Mouse (Mus musculus) forebrain, embryonic 13.5 days (tissue): ENCODE results near the gene Cpne7. TPM values are rescaled to one million over a fixed set of nuclear protein-coding genes. Genes with fewer than 3 reads are reported as not detected.

Experiments
- ATAC-seq: fragments of 200-750 bp; cut with Nextera tagmentation; 2 replicates; pipeline ENCODE4 v1.8.0; 2017
- H3K27ac ChIP-seq: fragments of 300-500 bp; sonication (generic); 2 replicates; pipeline ENCODE4 v1.5.1; 2015; ENCODE audit warnings: inconsistent platforms, mild to moderate bottlenecking, moderate library complexity
- H3K27me3 ChIP-seq: fragments of 300-500 bp; sonication (generic); 2 replicates; pipeline ENCODE4 v1.6.1; 2015; ENCODE audit warnings: mild to moderate bottlenecking, inconsistent platforms
- H3K36me3 ChIP-seq: fragments of 300-500 bp; sonication (generic); 2 replicates; pipeline ENCODE4 v1.6.1; 2015; ENCODE audit warnings: mild to moderate bottlenecking, inconsistent platforms; ENCODE audit not compliant: poor library complexity, severe bottlenecking
- H3K4me1 ChIP-seq: fragments of 300-500 bp; sonication (generic); 2 replicates; pipeline ENCODE4 v1.6.1; 2015; ENCODE audit warnings: inconsistent platforms
- H3K4me2 ChIP-seq: fragments of 300-500 bp; sonication (generic); 2 replicates; pipeline ENCODE4 v1.6.1; 2015; ENCODE audit warnings: inconsistent platforms, mild to moderate bottlenecking, moderate library complexity
- H3K4me3 ChIP-seq: fragments of 300-500 bp; sonication (generic); 2 replicates; pipeline ENCODE4 v1.5.1; 2015; ENCODE audit warnings: mild to moderate bottlenecking, inconsistent platforms
- H3K9ac ChIP-seq: fragments of 300-500 bp; sonication (generic); 2 replicates; pipeline ENCODE4 v1.6.1; 2015; ENCODE audit warnings: mild to moderate bottlenecking, inconsistent platforms
- H3K9me3 ChIP-seq: fragments of 300-500 bp; sonication (generic); replicated peaks from 2 replicates; pipeline ENCODE4 v1.6.1; 2016; ENCODE audit warnings: inconsistent platforms
- WGBS: fragments of 180-500 bp; shearing (Covaris S2); methylation state at CpG from one replicate; pipeline ENCODE4 v1.1.7; 2015; 5-methylcytosine and 5-hydroxymethylcytosine counted together
- polyA plus RNA-seq: library from polyadenylated mRNA; unstranded; fragments of >200 nt; fragmentation: Nextera tagmentation; extraction: Ambion mirVana; gene quantifications from 2 replicates; pipeline ENCODE4 v1.2.1, GENCODE M21; 2015

Cpne7 gene
- polyA plus RNA-seq: 0.43 and 0.64 TPM in 2 replicates

DNA sequence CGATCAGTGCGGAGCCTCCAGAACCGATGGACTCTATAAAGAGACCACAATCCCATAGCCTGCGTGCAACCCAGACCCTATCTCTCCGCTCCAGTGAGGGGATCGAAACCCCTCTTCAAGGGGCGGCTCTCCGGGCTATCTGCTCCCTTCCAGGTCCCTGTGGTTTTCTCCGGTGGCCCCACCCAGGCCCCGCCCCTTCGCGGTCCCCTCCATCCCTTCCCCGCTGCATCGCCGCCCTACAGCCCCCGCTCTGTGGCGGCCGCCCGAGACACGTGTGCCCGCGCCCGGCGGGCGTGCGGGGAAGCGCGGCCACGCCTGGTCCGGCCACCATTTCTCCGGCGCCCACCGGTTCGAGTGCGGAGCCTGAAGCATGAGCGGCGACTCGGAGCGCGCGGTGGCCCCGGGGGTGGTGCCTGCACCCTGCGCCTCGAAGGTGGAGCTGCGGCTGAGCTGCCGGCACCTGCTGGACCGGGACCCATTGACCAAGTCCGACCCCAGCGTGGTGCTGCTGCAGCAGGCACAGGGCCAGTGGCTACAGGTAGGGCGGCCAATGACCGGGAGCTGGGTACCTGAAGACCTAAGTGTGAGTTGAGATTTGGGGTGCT, at the start of gene Cpne7:
Cpne7 (plus strand) TSS at position 248 of the 605 bp plus-strand sequence.
- peak within 1 kb of the TSS; percentile 63 for H3K9ac ChIP-seq
- peaks cover 14% of the 10 kb centered on the region for H3K4me1 ChIP-seq
- peaks cover 58% of the 10 kb centered on the region for H3K27me3 ChIP-seq
- under 1% methylated on average over 51 of the region's 51 CpGs for WGBS
- H3K36me3 ChIP-seq: no peaks in the 10 kb centered on the region
- 0 out of 2 replicates have a peak, but pooled peaks have one; percentile 36 for ATAC-seq
- H3K4me2 ChIP-seq: peak within 1 kb of the TSS; percentile 79
- peak within 1 kb of the TSS; percentile 44 for H3K4me3 ChIP-seq
- H3K9me3 ChIP-seq: no peaks in the 10 kb centered on the region
- H3K27ac ChIP-seq: no peak within 1 kb of the TSS

- Histone ChIP-seq H3K27me3 (no peaks in the 10 kb centered on the region), H3K9ac (no peak overlapping the region), H3K4me3 (no peak overlapping the region), H3K9me3 (no peaks in the 10 kb centered on the region), H3K27ac (no peak overlapping the region), H3K4me1 (peaks cover 16% of the 10 kb centered on the region), H3K36me3 (peaks cover 59% of the 10 kb centered on the region), H3K4me2 (no peak overlapping the region)
- WGBS: 82% methylated on average over 4 of the region's 4 CpGs
- no peak for ATAC-seq
Measured at GRCm38 (mm10) chr8:123071176-123071575, 46.0 kb upstream of the Cpne7 start.

DNA sequence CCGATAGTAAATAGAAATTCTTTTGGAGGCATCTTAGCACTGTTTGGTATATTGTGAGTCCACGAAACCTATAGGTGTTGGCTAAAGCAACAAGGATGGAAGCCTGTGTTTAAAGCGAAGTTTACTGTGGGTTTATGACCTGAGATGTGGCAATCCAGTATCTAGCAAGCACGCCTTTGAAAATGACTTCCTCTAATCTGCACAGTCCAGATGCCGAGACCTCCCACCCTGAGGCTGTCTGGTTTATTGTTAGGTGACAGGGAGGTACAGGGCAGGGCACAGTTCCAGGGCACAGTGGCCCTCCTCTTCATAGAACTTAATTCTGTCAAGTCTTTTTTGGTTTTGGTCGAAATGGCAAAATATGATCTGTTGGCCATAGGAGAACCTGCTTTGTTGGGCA, 40.0 kb upstream of the Cpne7 start:
- Histone ChIP-seq H3K9ac (no peak overlapping the region), H3K27me3 (no peaks in the 10 kb centered on the region), H3K4me2 (no peak overlapping the region), H3K4me3 (no peak overlapping the region), H3K9me3 (no peaks in the 10 kb centered on the region), H3K36me3 (peaks cover 95% of the 10 kb centered on the region), H3K27ac (no peak overlapping the region), H3K4me1 (no peaks in the 10 kb centered on the region)
- 96% methylated on average over 6 of the region's 6 CpGs for WGBS
- ATAC-seq: no peak

DNA sequence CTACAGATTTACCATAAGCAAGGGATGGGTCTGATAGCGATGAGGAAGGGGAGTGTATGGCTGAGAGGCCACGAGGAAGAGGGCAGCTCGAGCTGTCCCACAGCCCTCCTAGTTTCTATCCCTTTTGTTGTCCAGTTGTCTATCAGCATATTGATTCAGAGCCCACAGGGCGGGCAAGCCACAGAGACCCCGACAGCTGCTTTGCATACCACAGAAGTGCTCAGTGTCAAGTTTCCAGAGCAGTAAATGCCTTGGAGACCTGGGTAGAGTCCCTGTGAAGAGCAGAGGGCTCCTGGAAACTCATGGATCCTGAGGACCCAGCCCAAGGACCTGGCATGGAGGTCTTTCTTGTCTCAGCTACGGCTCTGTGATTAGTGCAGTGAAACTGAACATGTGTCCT, 34.2 kb upstream of the Cpne7 start:
- no peak overlapping the region for H3K9ac ChIP-seq

DNA sequence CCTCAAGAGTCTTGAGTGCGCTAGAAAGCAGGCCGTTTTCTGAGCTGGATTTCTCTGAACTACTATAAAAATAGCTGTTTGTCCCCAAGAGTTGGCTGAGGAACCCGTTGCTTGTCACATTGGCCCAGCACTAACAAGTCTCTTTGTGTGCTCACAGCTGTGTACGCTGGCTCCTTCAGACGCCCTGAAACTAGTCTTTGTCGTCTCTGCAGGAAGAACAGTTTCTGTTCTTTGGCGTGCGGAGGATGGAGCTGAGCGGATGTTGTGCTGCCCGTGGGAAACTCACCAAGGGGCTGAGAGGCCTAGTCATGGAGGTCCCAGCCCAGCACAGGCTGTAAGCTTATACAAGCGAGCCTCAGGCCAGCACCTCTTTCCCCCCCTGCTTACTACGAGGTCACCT, 33.6 kb upstream of the Cpne7 start:
- peaks cover 97% of the 10 kb centered on the region for H3K36me3 ChIP-seq

More for the DNA sequence above, 34.2 kb upstream of the Cpne7 start:
- Histone ChIP-seq H3K27me3 (no peaks in the 10 kb centered on the region), H3K36me3 (peaks cover 97% of the 10 kb centered on the region), H3K4me2 (no peak overlapping the region), H3K9me3 (no peaks in the 10 kb centered on the region), H3K4me1 (no peaks in the 10 kb centered on the region), H3K27ac (no peak overlapping the region), H3K4me3 (no peak overlapping the region)
- ATAC-seq: no peak
- 91% methylated on average over 6 of the region's 6 CpGs for WGBS

GRCm38 (mm10) chr8:123087289-123087688, 29.9 kb upstream of the Cpne7 start:
- no peak for ATAC-seq
- no peaks in the 10 kb centered on the region for H3K4me1 ChIP-seq
- peaks cover 100% of the 10 kb centered on the region for H3K36me3 ChIP-seq
- H3K9ac ChIP-seq: no peak overlapping the region; the same call in 1 of the 2 replicates
- H3K27me3 ChIP-seq: no peaks in the 10 kb centered on the region
- H3K9me3 ChIP-seq: no peaks in the 10 kb centered on the region
- no peak overlapping the region for H3K27ac ChIP-seq
- 94% methylated on average over 9 of the region's 9 CpGs for WGBS
- no peak overlapping the region for H3K4me3 ChIP-seq
- no peak overlapping the region for H3K4me2 ChIP-seq

More for the DNA sequence above, 33.6 kb upstream of the Cpne7 start:
- no peak for ATAC-seq
- Histone ChIP-seq H3K4me2 (no peak overlapping the region), H3K27me3 (no peaks in the 10 kb centered on the region), H3K27ac (no peak overlapping the region), H3K9me3 (no peaks in the 10 kb centered on the region), H3K9ac (no peak overlapping the region), H3K4me1 (no peaks in the 10 kb centered on the region), H3K4me3 (no peak overlapping the region)
- WGBS: 86% methylated on average over 12 of the region's 12 CpGs

GRCm38 (mm10) chr8:123097216-123097615, 20.0 kb upstream of the Cpne7 start:
- Histone ChIP-seq H3K4me1 (peaks cover 4% of the 10 kb centered on the region), H3K4me3 (no peak overlapping the region), H3K27ac (no peak overlapping the region), H3K27me3 (no peaks in the 10 kb centered on the region), H3K9me3 (no peaks in the 10 kb centered on the region), H3K36me3 (peaks cover 52% of the 10 kb centered on the region), H3K9ac (0 out of 2 replicates have a peak overlapping the region, but pooled peaks have one; percentile 23), H3K4me2 (no peak overlapping the region)
- WGBS: 91% methylated on average over 11 of the region's 11 CpGs
- no peak for ATAC-seq

DNA sequence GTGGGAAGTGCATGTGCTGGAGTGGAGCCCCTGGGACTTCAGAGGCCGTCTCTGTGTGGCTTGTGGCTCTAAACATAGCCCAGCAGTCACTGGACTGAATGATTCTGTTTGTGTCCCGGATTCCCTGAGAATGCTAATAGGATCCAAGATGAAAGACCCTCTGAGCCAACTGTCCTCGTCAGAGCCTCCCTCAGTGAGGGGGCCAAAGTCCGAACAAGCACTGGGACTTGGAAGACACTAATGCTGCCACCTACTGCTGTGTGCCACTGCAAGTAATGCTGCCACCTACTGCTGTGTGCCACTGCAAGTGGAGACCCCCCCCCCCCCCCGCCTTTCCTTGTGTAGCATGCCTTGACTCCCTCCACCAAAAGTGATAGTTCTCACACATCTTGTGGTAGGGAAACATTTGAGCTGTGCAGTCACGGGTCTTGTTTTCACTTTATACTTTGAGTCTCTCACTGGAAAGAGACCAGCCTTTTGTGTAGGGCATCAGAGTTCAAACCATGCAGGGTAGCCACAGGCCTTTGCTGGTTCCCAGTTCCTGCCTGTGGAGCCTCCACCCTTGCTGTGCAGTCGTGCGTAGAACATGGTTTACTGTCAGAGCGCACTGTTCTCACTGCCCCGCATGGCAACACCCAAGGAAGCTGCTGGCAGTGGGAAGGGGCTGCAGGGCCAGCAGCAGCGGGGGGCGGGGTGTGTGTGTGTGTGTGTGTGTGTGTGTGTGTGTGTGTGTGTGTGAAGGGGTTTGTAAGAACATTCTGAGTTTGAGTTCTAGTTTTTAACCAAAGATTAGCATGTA, 19.2 kb upstream of the Cpne7 start:
- H3K4me3 ChIP-seq: no peak overlapping the region
- H3K9me3 ChIP-seq: no peaks in the 10 kb centered on the region
- no peak for ATAC-seq
- H3K36me3 ChIP-seq: peaks cover 46% of the 10 kb centered on the region
- no peak overlapping the region for H3K4me2 ChIP-seq
- H3K27me3 ChIP-seq: no peaks in the 10 kb centered on the region
- H3K9ac ChIP-seq: no peak overlapping the region
- WGBS: 75% methylated on average over 12 of the region's 12 CpGs
- H3K27ac ChIP-seq: no peak overlapping the region
- H3K4me1 ChIP-seq: peaks cover 4% of the 10 kb centered on the region

DNA sequence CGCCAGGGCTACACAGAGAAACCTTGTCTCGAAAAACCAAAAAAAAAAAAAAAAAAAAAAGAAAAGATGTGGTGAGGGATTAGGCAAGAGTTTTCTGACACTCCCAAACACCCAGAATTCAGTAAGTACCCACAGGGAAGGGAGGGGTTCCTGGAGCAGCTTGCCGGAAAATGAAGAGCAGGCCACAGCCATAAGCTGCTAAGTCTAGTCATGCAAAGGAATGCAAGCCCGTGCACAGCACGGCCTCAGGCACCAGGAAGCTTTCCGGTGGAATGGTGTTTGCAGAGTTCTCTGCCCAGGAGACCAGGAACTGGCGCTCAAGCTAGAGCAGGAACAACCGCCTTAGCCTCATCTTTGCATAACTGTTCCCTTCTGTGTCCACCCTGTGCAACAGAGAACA, 16.9 kb upstream of the Cpne7 start:
- no peaks in the 10 kb centered on the region for H3K9me3 ChIP-seq
- H3K9ac ChIP-seq: no peak overlapping the region
- ATAC-seq: no peak
- H3K4me3 ChIP-seq: no peak overlapping the region
- peaks cover 46% of the 10 kb centered on the region for H3K36me3 ChIP-seq
- WGBS: 64% methylated on average over 8 of the region's 8 CpGs
- no peak overlapping the region for H3K4me2 ChIP-seq
- no peak overlapping the region for H3K27ac ChIP-seq
- no peaks in the 10 kb centered on the region for H3K27me3 ChIP-seq
- peaks cover 18% of the 10 kb centered on the region for H3K4me1 ChIP-seq

GRCm38 (mm10) chr8:123101244-123101643, 15.9 kb upstream of the Cpne7 start:
- Histone ChIP-seq H3K9ac (no peak overlapping the region), H3K27ac (no peak overlapping the region), H3K4me1 (peaks cover 18% of the 10 kb centered on the region), H3K4me2 (peak overlapping the region; percentile 83), H3K9me3 (no peaks in the 10 kb centered on the region), H3K36me3 (peaks cover 47% of the 10 kb centered on the region), H3K27me3 (no peaks in the 10 kb centered on the region), H3K4me3 (no peak overlapping the region)
- no peak for ATAC-seq
- 75% methylated on average over 4 of the region's 4 CpGs for WGBS

DNA sequence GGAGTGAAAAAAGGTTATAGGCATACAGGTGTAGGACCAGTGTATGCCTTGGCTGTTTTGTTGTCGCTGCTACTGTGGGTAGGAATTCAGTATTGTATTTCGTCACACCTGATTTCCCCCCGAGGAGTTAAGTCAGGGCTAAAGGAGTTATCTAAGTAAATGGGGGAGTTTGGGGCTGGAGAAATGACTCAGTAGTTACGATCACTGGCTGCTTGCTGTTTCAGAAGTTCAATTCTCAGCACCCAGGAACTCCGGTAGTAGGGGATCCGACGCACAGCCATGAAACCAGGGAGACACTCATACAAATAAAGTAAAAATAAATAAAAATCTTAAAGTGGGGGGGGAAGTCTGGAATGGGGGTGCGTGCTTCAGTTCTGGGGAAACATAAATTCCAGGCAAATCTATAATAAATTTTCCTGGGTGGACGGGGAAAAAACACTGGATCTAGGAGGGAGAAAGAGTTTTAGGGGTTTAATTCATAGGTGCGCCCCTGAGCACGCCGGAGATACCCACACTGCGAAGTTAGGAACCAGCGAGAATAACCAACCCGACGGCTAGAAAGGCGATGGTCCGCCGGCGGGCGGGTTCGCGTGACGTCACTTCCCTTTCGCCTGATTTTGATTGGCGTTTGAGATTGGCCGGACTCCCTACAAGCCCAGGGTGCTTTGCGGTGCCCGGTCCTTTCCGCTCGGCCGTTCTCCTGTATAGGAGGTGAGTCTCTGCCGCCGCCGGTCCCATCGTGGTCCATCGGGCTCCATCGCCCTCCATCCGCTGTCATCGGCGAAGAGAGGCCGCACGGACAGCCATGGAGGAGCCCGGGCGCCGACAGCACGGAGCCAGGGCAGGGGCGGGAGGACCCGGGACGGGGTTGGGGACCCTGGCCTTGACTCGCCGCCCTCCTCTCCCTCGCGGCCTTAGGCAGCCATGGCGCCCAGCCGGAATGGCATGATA, 15.2 kb upstream of the Cpne7 start, which contains the start of gene Rpl13:
Rpl13 (plus strand) TSS at position 616 of the 951 bp plus-strand sequence.
- H3K36me3 ChIP-seq: peaks cover 44% of the 10 kb centered on the region
- peak; percentile 97 for ATAC-seq
- peaks cover 18% of the 10 kb centered on the region for H3K4me1 ChIP-seq
- no peaks in the 10 kb centered on the region for H3K27me3 ChIP-seq
- peak within 1 kb of the TSS; percentile 80 for H3K4me3 ChIP-seq
- H3K9me3 ChIP-seq: no peaks in the 10 kb centered on the region
- 2% methylated on average over 56 of the region's 56 CpGs for WGBS
- H3K27ac ChIP-seq: peak within 1 kb of the TSS; percentile 93
- H3K9ac ChIP-seq: peak within 1 kb of the TSS; percentile 99
- peak within 1 kb of the TSS; percentile 83 for H3K4me2 ChIP-seq
